Mouse (Mus musculus) MEL (cell line): ENCODE measurements at regions not wholly inside any gene's neighbourhood (a gene's known extent, or its start where the extent isn't known, plus 50 kb on each side); places are given as distances from the start of the nearest gene placed in this dataset.

Experiments used
- DNase-seq: peaks from one replicate; pipeline ENCODE4 v3.0.0; 2011; ENCODE audit warnings: low read depth, low spot score
- H3K27ac ChIP-seq: 2 replicates; pipeline ENCODE4 v1.5.1; 2012; ENCODE audit warnings: low read depth, mild to moderate bottlenecking, control low read depth, low read length, moderate library complexity; ENCODE audit not compliant: control insufficient read depth
- H3K27me3 ChIP-seq, 2 experiments: fragments of 150-350 bp in 1 of 2; sonication (generic) in 1 of 2; 2 replicates each; pipeline ENCODE4 v1.6.1; 2012; ENCODE audit warnings: low read length in 2 of 2, mild to moderate bottlenecking in 2 of 2, improper control_type of control experiment in 1 of 2, moderate library complexity in 1 of 2; ENCODE audit not compliant: insufficient read depth in 2 of 2, control insufficient read depth in 1 of 2
- H3K36me3 ChIP-seq, 2 experiments: 2 replicates each; pipeline ENCODE4 v1.6.1; 2012 to 2014; ENCODE audit warnings: low read length in 2 of 2, improper control_type of control experiment in 1 of 2, inconsistent platforms in 1 of 2, mild to moderate bottlenecking in 1 of 2; ENCODE audit not compliant: insufficient read depth in 2 of 2, control insufficient read depth in 1 of 2
- H3K4me1 ChIP-seq, 2 experiments: fragments of 150-350 bp in 1 of 2; sonication (generic) in 1 of 2; 2 replicates each; pipeline ENCODE4 v1.6.1; 2012; ENCODE audit warnings: low read length in 2 of 2, improper control_type of control experiment in 1 of 2, mild to moderate bottlenecking in 1 of 2; ENCODE audit not compliant: insufficient read depth in 2 of 2, control insufficient read depth in 1 of 2
- H3K4me3 ChIP-seq, 2 experiments: fragments of 150-350 bp in 1 of 2; sonication (generic) in 1 of 2; 2 replicates each; pipeline ENCODE4 v1.5.1; 2012; ENCODE audit warnings: low read depth in 2 of 2, low read length in 2 of 2, mild to moderate bottlenecking in 2 of 2, moderate library complexity in 2 of 2, control low read depth in 1 of 2, improper control_type of control experiment in 1 of 2; ENCODE audit not compliant: control insufficient read depth in 1 of 2, insufficient read depth in 1 of 2
- H3K79me2 ChIP-seq: 2 replicates; pipeline ENCODE4 v1.6.1; 2012; ENCODE audit warnings: mild to moderate bottlenecking, low read length, moderate library complexity; ENCODE audit not compliant: control insufficient read depth, poor library complexity, insufficient read depth
- H3K9ac ChIP-seq: 2 replicates; pipeline ENCODE4 v1.6.1; 2012; ENCODE audit warnings: low read depth, mild to moderate bottlenecking, control low read depth, low read length, moderate library complexity; ENCODE audit not compliant: control insufficient read depth, poor library complexity, severe bottlenecking
- H3K9me3 ChIP-seq: fragments of 150-350 bp; sonication (generic); replicated peaks from 2 replicates; pipeline ENCODE4 v1.6.1; 2012; ENCODE audit warnings: mild to moderate bottlenecking, low read length, improper control_type of control experiment, moderate library complexity; ENCODE audit not compliant: insufficient read depth
- BHLHE40 ChIP-seq: IDR thresholded peaks from 2 replicates; pipeline ENCODE4 v1.6.1; 2012; ENCODE audit warnings: low read depth, mild to moderate bottlenecking, inconsistent platforms, low read length, improper control_type of control experiment, borderline replicate concordance
- CHD1 ChIP-seq: IDR thresholded peaks from 2 replicates; pipeline ENCODE4 v1.6.1; 2012; ENCODE audit warnings: low read depth, mild to moderate bottlenecking, inconsistent platforms, low read length, improper control_type of control experiment
- CTCF ChIP-seq, 3 experiments: IDR thresholded peaks in 2 of 3; conservative IDR thresholded peaks in 1 of 3; 2 replicates each; pipeline ENCODE4 v1.5.1; 2011 to 2012; ENCODE audit warnings: low read length in 3 of 3, low read depth in 2 of 3, mild to moderate bottlenecking in 2 of 3, improper control_type of control experiment in 1 of 3, inconsistent platforms in 1 of 3, mixed read lengths in 1 of 3, moderate library complexity in 1 of 3; ENCODE audit not compliant: control insufficient read depth in 1 of 3, insufficient read depth in 1 of 3, poor library complexity in 1 of 3, severe bottlenecking in 1 of 3
- E2F4 ChIP-seq: IDR thresholded peaks from 2 replicates; pipeline ENCODE4 v1.6.1; 2011; ENCODE audit warnings: low read depth, low read length, improper control_type of control experiment, borderline replicate concordance
- EP300 ChIP-seq, 2 experiments: IDR thresholded peaks; 2 replicates each; pipeline ENCODE4 v1.6.1; 2011; ENCODE audit warnings: improper control_type of control experiment in 2 of 2, low read length in 2 of 2, low read depth in 1 of 2, mild to moderate bottlenecking in 1 of 2
- ETS1 ChIP-seq: IDR thresholded peaks from 2 replicates; pipeline ENCODE4 v1.6.1; 2012; ENCODE audit warnings: low read depth, mild to moderate bottlenecking, inconsistent platforms, low read length, improper control_type of control experiment, moderate library complexity
- GABPA ChIP-seq: IDR thresholded peaks from 2 replicates; pipeline ENCODE4 v1.6.1; 2012; ENCODE audit warnings: low read depth, mild to moderate bottlenecking, inconsistent platforms, low read length, improper control_type of control experiment, moderate library complexity
- GATA1 ChIP-seq: IDR thresholded peaks from 2 replicates; pipeline ENCODE4 v1.6.1; 2011; ENCODE audit warnings: low read depth, low read length, improper control_type of control experiment
- HCFC1 ChIP-seq: IDR thresholded peaks from 2 replicates; pipeline ENCODE4 v1.6.1; 2012; ENCODE audit warnings: low read depth, mild to moderate bottlenecking, inconsistent platforms, low read length, improper control_type of control experiment, moderate library complexity
- JUND ChIP-seq: IDR thresholded peaks from 2 replicates; pipeline ENCODE4 v1.6.1; 2011; ENCODE audit warnings: low read depth, mild to moderate bottlenecking, improper control_type of control experiment, low read length
- KAT2A ChIP-seq: conservative IDR thresholded peaks from 2 replicates; pipeline ENCODE4 v1.6.1; 2012; ENCODE audit warnings: low read depth, low read length, improper control_type of control experiment, inconsistent platforms
- MEF2A ChIP-seq: IDR thresholded peaks from 2 replicates; pipeline ENCODE4 v1.6.1; 2014; ENCODE audit warnings: low read depth, mild to moderate bottlenecking, inconsistent platforms, low read length, improper control_type of control experiment; ENCODE audit not compliant: poor library complexity, insufficient replicate concordance, severe bottlenecking; ENCODE audit errors: extremely low read depth
- MXI1 ChIP-seq: IDR thresholded peaks from 2 replicates; pipeline ENCODE4 v1.6.1; 2011; ENCODE audit warnings: mild to moderate bottlenecking, low read depth, low read length, improper control_type of control experiment
- MYB ChIP-seq: IDR thresholded peaks from 2 replicates; pipeline ENCODE4 v1.6.1; 2011; ENCODE audit warnings: mild to moderate bottlenecking, low read depth, low read length, improper control_type of control experiment
- NELFE ChIP-seq: IDR thresholded peaks from 2 replicates; pipeline ENCODE4 v1.6.1; 2011; ENCODE audit warnings: low read depth, low read length, improper control_type of control experiment
- NRF1 ChIP-seq: IDR thresholded peaks from 2 replicates; pipeline ENCODE4 v1.6.1; 2014; ENCODE audit warnings: low read depth, mild to moderate bottlenecking, inconsistent platforms, low read length, improper control_type of control experiment, moderate library complexity; ENCODE audit not compliant: poor library complexity, insufficient read depth, severe bottlenecking
- POLR2A ChIP-seq, 2 experiments: IDR thresholded peaks; 2 replicates each; pipeline ENCODE4 v1.6.1; 2011 to 2012; ENCODE audit warnings: low read length in 2 of 2, mild to moderate bottlenecking in 2 of 2, control low read depth in 1 of 2, improper control_type of control experiment in 1 of 2, low read depth in 1 of 2, moderate library complexity in 1 of 2; ENCODE audit not compliant: control insufficient read depth in 1 of 2, insufficient read depth in 1 of 2, poor library complexity in 1 of 2
- POLR2AphosphoS5 ChIP-seq: IDR thresholded peaks from 2 replicates; pipeline ENCODE4 v1.6.1; 2012; ENCODE audit warnings: low read depth, borderline replicate concordance, mild to moderate bottlenecking, inconsistent platforms, low read length, moderate library complexity, mixed read lengths
- RCOR1 ChIP-seq: IDR thresholded peaks from 2 replicates; pipeline ENCODE4 v1.6.1; 2012; ENCODE audit warnings: low read depth, mild to moderate bottlenecking, inconsistent platforms, low read length, improper control_type of control experiment
- SMC3 ChIP-seq: IDR thresholded peaks from 2 replicates; pipeline ENCODE4 v1.6.1; 2011; ENCODE audit warnings: low read depth, low read length, improper control_type of control experiment
- TAL1 ChIP-seq: IDR thresholded peaks from 2 replicates; pipeline ENCODE4 v1.6.1; 2012; ENCODE audit warnings: mild to moderate bottlenecking, inconsistent platforms, low read length, moderate library complexity, mixed read lengths
- TBP ChIP-seq: IDR thresholded peaks from 2 replicates; pipeline ENCODE4 v1.8.0; 2011; ENCODE audit warnings: low read depth, low read length, improper control_type of control experiment
- TCF12 ChIP-seq: IDR thresholded peaks from 2 replicates; pipeline ENCODE4 v1.6.1; 2014; ENCODE audit warnings: low read depth, mild to moderate bottlenecking, inconsistent platforms, low read length, improper control_type of control experiment, moderate library complexity
- USF2 ChIP-seq, 2 experiments: IDR thresholded peaks; 2 replicates each; pipeline ENCODE4 v1.6.1; 2011 to 2012; ENCODE audit warnings: improper control_type of control experiment in 2 of 2, low read length in 2 of 2, borderline replicate concordance in 1 of 2, inconsistent platforms in 1 of 2, low read depth in 1 of 2, mild to moderate bottlenecking in 1 of 2; ENCODE audit not compliant: insufficient read depth in 1 of 2
- ZC3H11A ChIP-seq: IDR thresholded peaks from 2 replicates; pipeline ENCODE4 v1.6.1; 2012; ENCODE audit warnings: low read depth, mild to moderate bottlenecking, inconsistent platforms, low read length, improper control_type of control experiment
- ZKSCAN1 ChIP-seq: IDR thresholded peaks from 2 replicates; pipeline ENCODE4 v1.6.1; 2012; ENCODE audit warnings: low read depth, mild to moderate bottlenecking, inconsistent platforms, low read length, improper control_type of control experiment, moderate library complexity

GRCm38 (mm10) chr11:64206155-64206554, 126.9 kb upstream of the Cox10 start:
- no peaks in the 10 kb centered on the region; a peak in 1 of 4 replicates for H3K27me3 ChIP-seq

GRCm38 (mm10) chr11:64205069-64205468, 125.8 kb upstream of the Cox10 start:
- no peaks in the 10 kb centered on the region for H3K9me3 ChIP-seq
- TF ChIP-seq RCOR1: no peak
- no peak for TF ChIP-seq CHD1
- TF ChIP-seq USF2 (IDR thresholded peaks at IDR 0.05; ENCODE audit: borderline replicate concordance in 1 of 2, insufficient read depth in 1 of 2, low read depth in 1 of 2, low read length in 2 of 2): no peak
- no peak for TF ChIP-seq POLR2AphosphoS5
- TF ChIP-seq, all 39 proteins: peak for 0
- H3K27ac ChIP-seq: no peak overlapping the region
- H3K4me1 ChIP-seq: no peaks in the 10 kb centered on the region
- H3K27me3 ChIP-seq: no peaks in the 10 kb centered on the region; a peak in 1 of 4 replicates
- H3K9ac ChIP-seq: no peak overlapping the region
- no peaks in the 10 kb centered on the region for H3K79me2 ChIP-seq
- DNase-seq: no peak
- no peak overlapping the region for H3K4me3 ChIP-seq
- no peaks in the 10 kb centered on the region for H3K36me3 ChIP-seq

More at GRCm38 (mm10) chr11:64206155-64206554, 126.9 kb upstream of the Cox10 start:
- TF ChIP-seq TBP (no peak), BHLHE40 (no peak), POLR2A (IDR thresholded peaks at IDR 0.05; ENCODE audit: control insufficient read depth in 1 of 2, insufficient read depth in 1 of 2, low read depth in 1 of 2, low read length in 2 of 2, poor library complexity in 1 of 2) (no peak), NRF1 (no peak), ETS1 (no peak), HCFC1 (no peak), MEF2A (no peak), TCF12 (no peak), ZKSCAN1 (no peak), KAT2A (no peak), MYB (no peak)
- H3K4me1 ChIP-seq: no peaks in the 10 kb centered on the region
- no peaks in the 10 kb centered on the region for H3K36me3 ChIP-seq
- no peak overlapping the region for H3K9ac ChIP-seq
- no peak for DNase-seq
- H3K4me3 ChIP-seq: no peak overlapping the region
- no peak overlapping the region for H3K27ac ChIP-seq
- H3K79me2 ChIP-seq: no peaks in the 10 kb centered on the region
- H3K9me3 ChIP-seq: no peaks in the 10 kb centered on the region

- no peak overlapping the region for H3K27ac ChIP-seq
- H3K4me1 ChIP-seq: no peaks in the 10 kb centered on the region
- no peaks in the 10 kb centered on the region for H3K79me2 ChIP-seq
- no peak for DNase-seq
- H3K4me3 ChIP-seq: no peak overlapping the region
- H3K9me3 ChIP-seq: no peaks in the 10 kb centered on the region
- H3K36me3 ChIP-seq: no peaks in the 10 kb centered on the region
- no peak overlapping the region for H3K9ac ChIP-seq
- H3K27me3 ChIP-seq: no peaks in the 10 kb centered on the region; a peak in 1 of 4 replicates
- no peak for TF ChIP-seq EP300 (IDR thresholded peaks at IDR 0.05; ENCODE audit: low read depth in 1 of 2, low read length in 2 of 2)
- TF ChIP-seq CTCF (IDR thresholded peaks at IDR 0.05 in 2 of 3, conservative IDR thresholded peaks at IDR 0.05 in 1 of 3; ENCODE audit: control insufficient read depth in 1 of 3, insufficient read depth in 1 of 3, low read depth in 2 of 3, low read length in 3 of 3, poor library complexity in 1 of 3, severe bottlenecking in 1 of 3): no peak
- TF ChIP-seq NRF1: no peak
- TF ChIP-seq SMC3: no peak
- TF ChIP-seq MEF2A: no peak
- TF ChIP-seq ZC3H11A: no peak
- no peak for TF ChIP-seq TAL1
- no peak for TF ChIP-seq KAT2A
- no peak for TF ChIP-seq ETS1
- TF ChIP-seq GABPA: no peak
- TF ChIP-seq MXI1: no peak
- no peak for TF ChIP-seq GATA1
- TF ChIP-seq JUND: no peak
- TF ChIP-seq E2F4: no peak
- TF ChIP-seq NELFE: no peak
Measured at GRCm38 (mm10) chr11:64204305-64204704, 125.0 kb upstream of the Cox10 start.
